Mouse (Mus musculus): Measurements from ENCODE around the gene Celf2. TPM values are rescaled to one million over a fixed set of nuclear protein-coding genes. Genes with fewer than 3 reads are reported as not detected.

Celf2 gene
- total RNA-seq, 2 experiments from 2014 or later, result 16.2 to 22.7 TPM

GRCm38 (mm10) chr2:6849388-6849787, 660.0 kb downstream of the Celf2 start:
- ATAC-seq (replicated peaks; ENCODE audit: low FRiP score, low TSS enrichment, poor library complexity, severe bottlenecking), result 0 out of 2 replicates have a peak, but pooled peaks have one; percentile 57

GRCm38 (mm10) chr2:6830021-6830420, 679.3 kb downstream of the Celf2 start:
- ATAC-seq (replicated peaks; ENCODE audit: low FRiP score, low TSS enrichment, poor library complexity, severe bottlenecking), result no peak

- ATAC-seq (replicated peaks; ENCODE audit: low FRiP score, low TSS enrichment, poor library complexity, severe bottlenecking), result no peak
These were observed 681.8 kb downstream of the Celf2 start for GRCm38 (mm10) chr2:6827583-6827982.

- no peak for ATAC-seq (replicated peaks; ENCODE audit: low FRiP score, low TSS enrichment, poor library complexity, severe bottlenecking)
These were observed 686.3 kb downstream of the Celf2 start for GRCm38 (mm10) chr2:6823021-6823420.

- ATAC-seq (replicated peaks; ENCODE audit: low FRiP score, low TSS enrichment, poor library complexity, severe bottlenecking), result no peak
These were observed 687.8 kb downstream of the Celf2 start for GRCm38 (mm10) chr2:6821593-6821992.

GRCm38 (mm10) chr2:6815281-6815680, 694.1 kb downstream of the Celf2 start:
- no peak for ATAC-seq (replicated peaks; ENCODE audit: low FRiP score, low TSS enrichment, poor library complexity, severe bottlenecking)

GRCm38 (mm10) chr2:6808736-6809135, 700.6 kb downstream of the Celf2 start:
- no peak for ATAC-seq (replicated peaks; ENCODE audit: low FRiP score, low TSS enrichment, poor library complexity, severe bottlenecking)

- no peak for ATAC-seq (replicated peaks; ENCODE audit: low FRiP score, low TSS enrichment, poor library complexity, severe bottlenecking)
These were observed 712.6 kb downstream of the Celf2 start for GRCm38 (mm10) chr2:6796754-6797153.

- no peak for ATAC-seq (replicated peaks; ENCODE audit: low FRiP score, low TSS enrichment, poor library complexity, severe bottlenecking)
These were observed 713.3 kb downstream of the Celf2 start for GRCm38 (mm10) chr2:6795995-6796588.

GRCm38 (mm10) chr2:6794858-6795257, 714.5 kb downstream of the Celf2 start:
- ATAC-seq (replicated peaks; ENCODE audit: low FRiP score, low TSS enrichment, poor library complexity, severe bottlenecking), result no peak

GRCm38 (mm10) chr2:6790876-6791275, 718.5 kb downstream of the Celf2 start:
- ATAC-seq (replicated peaks; ENCODE audit: low FRiP score, low TSS enrichment, poor library complexity, severe bottlenecking), result no peak

- peak; percentile 96 for ATAC-seq (replicated peaks; ENCODE audit: low FRiP score, low TSS enrichment, poor library complexity, severe bottlenecking)
These were observed 722.7 kb downstream of the Celf2 start for GRCm38 (mm10) chr2:6786494-6787144.

GRCm38 (mm10) chr2:6770214-6770613, 739.1 kb downstream of the Celf2 start:
- ATAC-seq (replicated peaks; ENCODE audit: low FRiP score, low TSS enrichment, poor library complexity, severe bottlenecking), result no peak

- peak; percentile 94 for ATAC-seq (replicated peaks; ENCODE audit: low FRiP score, low TSS enrichment, poor library complexity, severe bottlenecking)
These were observed 747.0 kb downstream of the Celf2 start for GRCm38 (mm10) chr2:6762381-6762780.

GRCm38 (mm10) chr2:6743173-6743572, 766.2 kb downstream of the Celf2 start:
- no peak for ATAC-seq (replicated peaks; ENCODE audit: low FRiP score, low TSS enrichment, poor library complexity, severe bottlenecking)

- no peak for ATAC-seq (replicated peaks; ENCODE audit: low FRiP score, low TSS enrichment, poor library complexity, severe bottlenecking)
These were observed 769.2 kb downstream of the Celf2 start for GRCm38 (mm10) chr2:6739998-6740668.

- ATAC-seq (replicated peaks; ENCODE audit: low FRiP score, low TSS enrichment, poor library complexity, severe bottlenecking), result no peak
These were observed 777.3 kb downstream of the Celf2 start for GRCm38 (mm10) chr2:6732026-6732425.

- no peak for ATAC-seq (replicated peaks; ENCODE audit: low FRiP score, low TSS enrichment, poor library complexity, severe bottlenecking)
These were observed 778.5 kb downstream of the Celf2 start for GRCm38 (mm10) chr2:6730860-6731259.

- ATAC-seq (replicated peaks; ENCODE audit: low FRiP score, low TSS enrichment, poor library complexity, severe bottlenecking), result peak; percentile 53; the same call in 1 of the 2 replicates
These were observed 779.4 kb downstream of the Celf2 start for GRCm38 (mm10) chr2:6729984-6730383.

- 0 out of 2 replicates have a peak, but pooled peaks have one; percentile 22 for ATAC-seq (replicated peaks; ENCODE audit: low FRiP score, low TSS enrichment, poor library complexity, severe bottlenecking)
These were observed 780.5 kb downstream of the Celf2 start for GRCm38 (mm10) chr2:6728840-6729252.

- no peak for ATAC-seq (replicated peaks; ENCODE audit: low FRiP score, low TSS enrichment, poor library complexity, severe bottlenecking)
These were observed 782.0 kb downstream of the Celf2 start for GRCm38 (mm10) chr2:6727366-6727765.

All from megakaryocyte-erythroid progenitor cell, adult 5-6 weeks (primary cell).